Mouse (Mus musculus): ENCODE measurements at regions not wholly inside any gene's neighbourhood (a gene's known extent, or its start where the extent isn't known, plus 50 kb on each side); places are given as distances from the start of the nearest gene placed in this dataset.

GRCm38 (mm10) chr3:101701763-101702173 is 97.3 kb upstream of the Atp1a1 start:
- TF ChIP-seq GATA1 (IDR thresholded peaks at IDR 0.05; ENCODE audit: borderline replicate concordance, low read length) (no peak), FLI1 (IDR thresholded peaks at IDR 0.05; ENCODE audit: low read length) (no peak)
